Mouse (Mus musculus): ENCODE measurements around the gene Tmem131l. TPM values are rescaled to one million over a fixed set of nuclear protein-coding genes. Genes with fewer than 3 reads are reported as not detected.
"Not testable (repeated sequence)": the region's sequence is repeated elsewhere in the genome, so short reads cannot be mapped to it uniquely, and the experiment has no call there.

Tmem131l gene
- polyA plus RNA-seq, 1 experiment from 2014 or later: 23.5 TPM

GRCm38 (mm10) chr3:83902943-83903342 is 137.0 kb downstream of the Tmem131l start:
- peaks cover 60% of the 10 kb centered on the region for H3K36me3 ChIP-seq
- H3K4me3 ChIP-seq: no peak overlapping the region
- H3K9ac ChIP-seq: no peak overlapping the region
- peaks cover 14% of the 10 kb centered on the region for H3K4me1 ChIP-seq (replicated peaks)
- no peaks in the 10 kb centered on the region for H3K9me3 ChIP-seq (replicated peaks)
- ATAC-seq (replicated peaks; ENCODE audit: insufficient number of reproducible peaks, insufficient read depth, low FRiP score, low read depth): no peak
- H3K4me2 ChIP-seq: no peak overlapping the region
- no peaks in the 10 kb centered on the region for H3K27me3 ChIP-seq
- no peak overlapping the region for H3K27ac ChIP-seq
- 83% methylated on average over 5 of the region's 5 CpGs for WGBS

DNA sequence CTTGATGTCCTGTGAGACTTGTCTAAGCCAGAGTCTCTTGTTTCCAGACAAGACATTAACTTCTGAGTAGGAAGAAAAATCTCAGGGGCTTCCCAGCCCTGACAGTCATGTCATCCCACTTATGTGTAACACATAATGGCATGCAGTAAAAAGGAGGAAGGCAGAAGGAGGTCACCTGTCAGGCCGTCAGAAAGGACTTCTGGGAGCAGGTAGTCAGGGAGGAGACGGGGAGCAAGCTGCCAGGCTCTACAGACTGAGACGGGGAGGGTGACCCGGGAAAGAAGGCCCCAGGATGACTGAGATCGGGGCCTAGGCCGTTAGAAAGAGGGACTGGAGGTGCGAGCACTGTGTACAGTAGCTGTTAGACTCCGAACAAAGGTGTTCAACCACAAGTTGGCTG is 137.5 kb downstream of the Tmem131l start:
- H3K27me3 ChIP-seq: no peaks in the 10 kb centered on the region
- H3K9ac ChIP-seq: no peak overlapping the region
- no peak for ATAC-seq (replicated peaks; ENCODE audit: insufficient number of reproducible peaks, insufficient read depth, low FRiP score, low read depth)
- WGBS: 89% methylated on average over 8 of the region's 8 CpGs
- no peak overlapping the region for H3K4me2 ChIP-seq
- no peak overlapping the region for H3K27ac ChIP-seq
- peaks cover 16% of the 10 kb centered on the region for H3K4me1 ChIP-seq (replicated peaks)
- H3K4me3 ChIP-seq: no peak overlapping the region
- peaks cover 65% of the 10 kb centered on the region for H3K36me3 ChIP-seq
- no peaks in the 10 kb centered on the region for H3K9me3 ChIP-seq (replicated peaks)

GRCm38 (mm10) chr3:83900756-83901373 is 139.1 kb downstream of the Tmem131l start:
- H3K4me3 ChIP-seq: no peak overlapping the region
- H3K4me1 ChIP-seq (replicated peaks): peaks cover 16% of the 10 kb centered on the region
- no peaks in the 10 kb centered on the region for H3K9me3 ChIP-seq (replicated peaks)
- no peaks in the 10 kb centered on the region for H3K27me3 ChIP-seq
- ATAC-seq (replicated peaks; ENCODE audit: insufficient number of reproducible peaks, insufficient read depth, low FRiP score, low read depth): no peak
- H3K27ac ChIP-seq: no peak overlapping the region
- no peak overlapping the region for H3K9ac ChIP-seq
- H3K36me3 ChIP-seq: peaks cover 60% of the 10 kb centered on the region
- 71% methylated on average over 12 of the region's 12 CpGs for WGBS
- H3K4me2 ChIP-seq: no peak overlapping the region

DNA sequence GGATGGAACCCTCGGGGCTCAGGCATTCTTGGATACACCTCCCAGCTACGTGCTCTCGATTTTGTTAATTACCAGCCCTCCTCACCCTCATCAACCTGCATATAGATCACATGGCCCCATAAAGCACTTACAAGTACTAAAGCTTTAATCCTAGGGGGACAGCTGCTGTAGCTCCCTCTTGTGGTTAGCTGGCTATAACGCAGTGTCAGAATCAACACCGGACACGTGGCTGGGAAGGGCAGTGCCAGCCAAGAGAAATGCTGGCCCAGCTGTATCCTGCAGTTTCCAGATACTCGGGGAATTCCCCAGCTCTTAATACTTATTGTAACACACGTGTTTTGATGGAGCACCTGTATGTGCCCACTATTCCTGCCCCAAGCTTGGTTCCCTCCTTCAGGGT is 140.4 kb downstream of the Tmem131l start:
- Histone ChIP-seq H3K4me1 (replicated peaks) (peaks cover 8% of the 10 kb centered on the region), H3K4me2 (no peak overlapping the region), H3K27ac (no peak overlapping the region), H3K4me3 (no peak overlapping the region), H3K9me3 (replicated peaks) (no peaks in the 10 kb centered on the region), H3K9ac (no peak overlapping the region), H3K27me3 (no peaks in the 10 kb centered on the region), H3K36me3 (peaks cover 49% of the 10 kb centered on the region)
- no peak for ATAC-seq (replicated peaks; ENCODE audit: insufficient number of reproducible peaks, insufficient read depth, low FRiP score, low read depth)
- 45% methylated on average over 8 of the region's 8 CpGs for WGBS

DNA sequence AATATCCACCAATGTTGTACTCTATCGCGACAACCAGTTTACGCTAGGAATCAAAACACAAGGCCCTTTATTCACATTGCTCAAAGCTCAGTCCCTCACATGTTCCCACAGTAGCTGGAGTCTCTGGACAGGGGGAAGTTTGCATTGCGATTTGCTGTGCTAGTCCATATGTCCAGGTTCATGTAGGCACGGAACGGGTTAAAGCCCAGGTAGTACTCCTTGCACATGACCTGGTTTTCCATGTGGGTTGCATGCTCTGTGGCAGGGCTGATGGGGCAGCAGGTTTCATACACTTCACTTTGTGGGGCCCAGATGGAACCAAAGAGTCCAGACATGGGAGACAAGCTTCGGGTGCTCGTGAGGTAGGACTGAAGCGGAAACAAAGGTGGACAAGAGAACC is 141.7 kb downstream of the Tmem131l start:
- 95% methylated on average over 9 of the region's 9 CpGs for WGBS
- H3K4me1 ChIP-seq (replicated peaks): peaks cover 3% of the 10 kb centered on the region; the same call in 1 of the 2 replicates
- H3K27me3 ChIP-seq: no peaks in the 10 kb centered on the region
- no peak overlapping the region for H3K4me3 ChIP-seq
- no peaks in the 10 kb centered on the region for H3K9me3 ChIP-seq (replicated peaks)
- peaks cover 39% of the 10 kb centered on the region for H3K36me3 ChIP-seq
- ATAC-seq (replicated peaks; ENCODE audit: insufficient number of reproducible peaks, insufficient read depth, low FRiP score, low read depth): no peak
- no peak overlapping the region for H3K9ac ChIP-seq
- H3K4me2 ChIP-seq: no peak overlapping the region
- no peak overlapping the region for H3K27ac ChIP-seq

DNA sequence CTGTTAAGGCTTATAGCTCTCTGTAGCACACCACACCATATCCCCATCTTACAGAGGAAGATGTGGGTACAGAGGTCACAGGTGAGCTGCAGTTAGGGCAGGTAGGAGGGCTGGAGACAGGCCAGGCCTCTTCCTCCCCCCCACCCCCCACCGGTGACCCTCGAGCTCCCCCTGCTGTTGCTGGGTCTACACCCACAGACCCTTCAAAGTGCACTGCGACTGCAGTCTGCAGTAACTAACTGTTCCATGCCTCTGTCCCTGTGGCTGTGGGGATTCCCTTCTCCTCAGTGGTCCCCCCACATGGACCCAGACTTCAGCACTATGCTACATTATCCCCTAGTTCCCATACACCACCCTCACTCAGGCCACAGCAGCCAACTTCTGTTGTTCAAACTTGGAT is 144.2 kb downstream of the Tmem131l start:
- Histone ChIP-seq H3K9me3 (replicated peaks) (no peaks in the 10 kb centered on the region; the same call in 1 of the 2 replicates), H3K9ac (no peak overlapping the region), H3K36me3 (peaks cover 21% of the 10 kb centered on the region), H3K4me2 (no peak overlapping the region), H3K27ac (no peak overlapping the region), H3K27me3 (no peaks in the 10 kb centered on the region), H3K4me1 (replicated peaks) (peaks cover 3% of the 10 kb centered on the region; the same call in 1 of the 2 replicates), H3K4me3 (no peak overlapping the region)
- no peak for ATAC-seq (replicated peaks; ENCODE audit: insufficient number of reproducible peaks, insufficient read depth, low FRiP score, low read depth)
- 37% methylated on average over 3 of the region's 3 CpGs for WGBS

DNA sequence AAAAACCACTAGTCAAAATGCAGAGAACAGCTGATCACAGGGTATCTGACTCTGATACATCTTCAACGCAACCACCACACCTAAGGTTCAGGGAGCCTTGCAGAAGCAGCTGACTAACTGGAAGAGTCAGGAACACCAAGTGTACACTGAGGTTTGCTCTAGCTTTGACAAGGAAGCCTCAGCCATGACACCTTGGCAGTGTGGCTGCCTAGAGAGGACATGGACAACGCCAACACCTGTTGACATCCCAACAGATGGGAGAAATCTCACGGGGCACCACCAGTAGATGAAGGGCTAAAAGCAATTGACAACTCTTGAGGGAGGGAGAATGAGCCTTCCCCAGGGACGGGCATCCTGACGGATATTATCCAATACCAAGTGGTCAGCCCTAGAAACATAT is 144.9 kb downstream of the Tmem131l start:
- Histone ChIP-seq H3K4me2 (no peak overlapping the region), H3K27ac (no peak overlapping the region), H3K4me3 (no peak overlapping the region), H3K9ac (no peak overlapping the region), H3K9me3 (replicated peaks) (no peaks in the 10 kb centered on the region; the same call in 1 of the 2 replicates), H3K4me1 (replicated peaks) (peaks cover 3% of the 10 kb centered on the region; the same call in 1 of the 2 replicates), H3K36me3 (peaks cover 16% of the 10 kb centered on the region), H3K27me3 (no peaks in the 10 kb centered on the region)
- WGBS: 91% methylated on average over 5 of the region's 5 CpGs
- no peak for ATAC-seq (replicated peaks; ENCODE audit: insufficient number of reproducible peaks, insufficient read depth, low FRiP score, low read depth)

DNA sequence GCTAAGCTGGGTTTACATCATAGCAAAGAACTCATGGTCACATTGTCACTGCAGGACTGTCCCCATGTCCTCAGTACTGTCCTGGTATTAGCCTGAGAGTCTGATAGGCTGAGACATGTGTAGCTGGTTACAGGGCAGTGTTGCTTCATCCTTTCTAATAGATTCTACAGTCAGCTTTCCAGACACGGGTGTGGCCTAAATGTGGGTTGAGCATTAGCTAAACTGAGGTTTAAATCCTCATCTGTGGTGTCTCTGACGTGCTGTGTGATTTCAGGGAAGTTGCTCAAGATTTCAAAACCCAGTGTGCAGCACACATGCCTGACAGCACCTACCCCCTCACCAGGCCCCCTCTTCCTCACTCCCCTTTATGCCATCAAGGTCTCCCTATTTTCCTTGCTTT is 154.8 kb downstream of the Tmem131l start:
- Histone ChIP-seq H3K27ac (no peak overlapping the region), H3K4me2 (no peak overlapping the region), H3K36me3 (no peaks in the 10 kb centered on the region), H3K4me3 (no peak overlapping the region), H3K4me1 (replicated peaks) (no peaks in the 10 kb centered on the region), H3K27me3 (no peaks in the 10 kb centered on the region), H3K9ac (no peak overlapping the region), H3K9me3 (replicated peaks) (no peaks in the 10 kb centered on the region)
- no peak for ATAC-seq (replicated peaks; ENCODE audit: insufficient number of reproducible peaks, insufficient read depth, low FRiP score, low read depth)
- 57% methylated on average over 2 of the region's 2 CpGs for WGBS

GRCm38 (mm10) chr3:83879261-83880050 is 160.5 kb downstream of the Tmem131l start:
- H3K4me1 ChIP-seq (replicated peaks); H3K9me3 ChIP-seq (replicated peaks); H3K4me2 ChIP-seq; H3K27ac ChIP-seq; H3K36me3 ChIP-seq; H3K9ac ChIP-seq; ATAC-seq (replicated peaks; ENCODE audit: insufficient number of reproducible peaks, insufficient read depth, low FRiP score, low read depth); H3K27me3 ChIP-seq; H3K4me3 ChIP-seq: not testable (repeated sequence)
- 85% methylated on average over 5 of the region's 5 CpGs for WGBS

- 85% methylated on average over 4 of the region's 4 CpGs for WGBS
- Histone ChIP-seq H3K27ac (no peak overlapping the region), H3K4me1 (replicated peaks) (no peaks in the 10 kb centered on the region), H3K9ac (no peak overlapping the region), H3K9me3 (replicated peaks) (no peaks in the 10 kb centered on the region), H3K4me3 (no peak overlapping the region), H3K27me3 (no peaks in the 10 kb centered on the region), H3K36me3 (no peaks in the 10 kb centered on the region), H3K4me2 (no peak overlapping the region)
- ATAC-seq (replicated peaks; ENCODE audit: insufficient number of reproducible peaks, insufficient read depth, low FRiP score, low read depth): no peak
Measured at GRCm38 (mm10) chr3:83878801-83879200, 161.2 kb downstream of the Tmem131l start.

GRCm38 (mm10) chr3:83876299-83876698 is 163.7 kb downstream of the Tmem131l start:
- no peak overlapping the region for H3K4me3 ChIP-seq
- no peak for ATAC-seq (replicated peaks; ENCODE audit: insufficient number of reproducible peaks, insufficient read depth, low FRiP score, low read depth)
- H3K27me3 ChIP-seq: no peaks in the 10 kb centered on the region
- H3K36me3 ChIP-seq: no peaks in the 10 kb centered on the region
- no peaks in the 10 kb centered on the region for H3K4me1 ChIP-seq (replicated peaks)
- 64% methylated on average over 4 of the region's 4 CpGs for WGBS
- no peak overlapping the region for H3K4me2 ChIP-seq
- no peak overlapping the region for H3K9ac ChIP-seq
- no peaks in the 10 kb centered on the region for H3K9me3 ChIP-seq (replicated peaks)
- H3K27ac ChIP-seq: no peak overlapping the region

DNA sequence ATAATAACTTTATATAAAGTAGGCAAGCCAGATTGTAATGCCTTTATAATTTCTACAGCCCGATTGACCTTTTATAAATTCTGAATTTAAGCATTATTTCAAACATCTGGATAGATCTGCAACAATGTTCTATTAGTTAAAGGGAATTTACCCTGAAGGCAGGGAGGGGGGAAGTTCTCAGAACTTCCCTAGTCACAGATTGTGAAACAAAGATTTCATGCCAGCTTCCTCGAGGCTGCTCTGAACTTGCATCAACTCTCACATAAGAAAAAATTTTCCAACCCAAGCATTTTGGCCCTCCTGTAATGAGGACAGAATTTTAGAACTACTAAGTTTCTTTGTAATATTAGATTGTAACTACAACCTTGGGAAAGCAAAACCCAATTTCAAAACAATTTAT is 164.9 kb downstream of the Tmem131l start:
- not testable (repeated sequence) for H3K4me1 ChIP-seq (replicated peaks); H3K27ac ChIP-seq; H3K27me3 ChIP-seq; H3K36me3 ChIP-seq; H3K4me2 ChIP-seq; H3K9ac ChIP-seq; H3K4me3 ChIP-seq; H3K9me3 ChIP-seq (replicated peaks); ATAC-seq (replicated peaks; ENCODE audit: insufficient number of reproducible peaks, insufficient read depth, low FRiP score, low read depth)
- WGBS: 79% methylated on average over 2 of the region's 2 CpGs

All from heart, embryonic 15.5 days (tissue).